Mouse (Mus musculus) hindbrain, embryonic 16.5 days (tissue): ENCODE measurements around the gene Plpp3. TPM values are rescaled to one million over a fixed set of nuclear protein-coding genes. Genes with fewer than 3 reads are reported as not detected.

ENCODE experiments used
- ATAC-seq: fragments of 200-750 bp; cut with Nextera tagmentation; 2 replicates; pipeline ENCODE4 v1.8.0; 2017; ENCODE audit warnings: moderate TSS enrichment, moderate library complexity
- H3K27ac ChIP-seq: fragments of 300-500 bp; sonication (generic); 2 replicates; pipeline ENCODE4 v1.5.1; 2014; ENCODE audit warnings: low read depth, mild to moderate bottlenecking, control low read depth, low read length, moderate library complexity
- H3K27me3 ChIP-seq: fragments of 300-500 bp; sonication (generic); replicated peaks from 2 replicates; pipeline ENCODE4 v1.6.1; 2014; ENCODE audit warnings: low read length; ENCODE audit not compliant: control insufficient read depth, insufficient read depth
- H3K36me3 ChIP-seq: fragments of 300-500 bp; sonication (generic); 2 replicates; pipeline ENCODE4 v1.6.1; 2014; ENCODE audit warnings: mild to moderate bottlenecking, low read length, moderate library complexity, mixed read lengths; ENCODE audit not compliant: control insufficient read depth, insufficient read depth
- H3K4me1 ChIP-seq: fragments of 300-500 bp; sonication (generic); 2 replicates; pipeline ENCODE4 v1.6.1; 2014; ENCODE audit warnings: low read depth, low read length; ENCODE audit not compliant: control insufficient read depth, insufficient read depth
- H3K4me2 ChIP-seq: fragments of 300-500 bp; sonication (generic); 2 replicates; pipeline ENCODE4 v1.6.1; 2014; ENCODE audit warnings: mild to moderate bottlenecking, low read length, control low read depth, moderate library complexity
- H3K4me3 ChIP-seq: fragments of 300-500 bp; sonication (generic); 2 replicates; pipeline ENCODE4 v1.5.1; 2014; ENCODE audit warnings: mild to moderate bottlenecking, low read length, control low read depth, moderate library complexity
- H3K9ac ChIP-seq: fragments of 300-500 bp; sonication (generic); 2 replicates; pipeline ENCODE4 v1.6.1; 2014; ENCODE audit warnings: low read depth, mild to moderate bottlenecking, control low read depth, low read length, moderate library complexity
- H3K9me3 ChIP-seq: fragments of 300-500 bp; sonication (generic); 2 replicates; pipeline ENCODE4 v1.6.1; 2014; ENCODE audit warnings: mild to moderate bottlenecking, low read length, moderate library complexity; ENCODE audit not compliant: control insufficient read depth
- WGBS: fragments of 180-500 bp; shearing (Covaris S2); extraction: QIAGEN DNeasy Blood & Tissue Kit; methylation state at CpG from one replicate; pipeline ENCODE4 v1.1.7; 2014; 5-methylcytosine and 5-hydroxymethylcytosine counted together
- polyA plus RNA-seq: library from polyadenylated mRNA; unstranded; fragments of >200 nt; fragmentation: Nextera tagmentation; extraction: Ambion mirVana; gene quantifications from 2 replicates; pipeline ENCODE4 v1.2.1, GENCODE M21; 2015

Gene Plpp3
- polyA plus RNA-seq, 1 experiment from 2014 or later: 122 TPM

- ATAC-seq: no peak
- Histone ChIP-seq H3K4me1 (peaks cover 2% of the 10 kb centered on the region), H3K27ac (no peak overlapping the region), H3K4me3 (no peak overlapping the region), H3K36me3 (no peaks in the 10 kb centered on the region), H3K9me3 (no peaks in the 10 kb centered on the region), H3K4me2 (no peak overlapping the region), H3K9ac (no peak overlapping the region), H3K27me3 (no peaks in the 10 kb centered on the region)
- 64% methylated on average over 9 of the region's 9 CpGs for WGBS
These were observed 121.0 kb downstream of the Plpp3 start for GRCm38 (mm10) chr4:105278161-105278560.

- Histone ChIP-seq H3K4me1 (peaks cover 2% of the 10 kb centered on the region), H3K9me3 (no peaks in the 10 kb centered on the region), H3K9ac (no peak overlapping the region), H3K4me2 (no peak overlapping the region), H3K36me3 (no peaks in the 10 kb centered on the region), H3K27me3 (no peaks in the 10 kb centered on the region), H3K4me3 (no peak overlapping the region), H3K27ac (no peak overlapping the region)
- WGBS: 85% methylated on average over 15 of the region's 15 CpGs
- ATAC-seq: no peak
These were observed 121.6 kb downstream of the Plpp3 start for GRCm38 (mm10) chr4:105278571-105279410.

- 65% methylated on average over 4 of the region's 4 CpGs for WGBS
- H3K9me3 ChIP-seq: no peaks in the 10 kb centered on the region
- H3K4me1 ChIP-seq: peaks cover 2% of the 10 kb centered on the region
- no peak for ATAC-seq
- H3K4me2 ChIP-seq: no peak overlapping the region
- H3K9ac ChIP-seq: no peak overlapping the region
- no peak overlapping the region for H3K4me3 ChIP-seq
- no peaks in the 10 kb centered on the region for H3K27me3 ChIP-seq
- H3K27ac ChIP-seq: no peak overlapping the region
- no peaks in the 10 kb centered on the region for H3K36me3 ChIP-seq
These were observed 122.7 kb downstream of the Plpp3 start for GRCm38 (mm10) chr4:105279806-105280205.

GRCm38 (mm10) chr4:105281751-105282231 is 124.6 kb downstream of the Plpp3 start:
- Histone ChIP-seq H3K36me3 (no peaks in the 10 kb centered on the region), H3K9ac (no peak overlapping the region), H3K4me2 (no peak overlapping the region), H3K27ac (no peak overlapping the region), H3K4me3 (no peak overlapping the region), H3K27me3 (no peaks in the 10 kb centered on the region), H3K9me3 (no peaks in the 10 kb centered on the region), H3K4me1 (peaks cover 2% of the 10 kb centered on the region)
- ATAC-seq: peak; percentile 76; the same call in 1 of the 2 replicates
- 23% methylated on average over 7 of the region's 7 CpGs for WGBS

Other genes starting within 250 kb of the Plpp3 start
- gene Fyb2, start 243.9 kb upstream of the Plpp3 start, polyA plus RNA-seq: 0.11 and 0.16 TPM in 2 replicates
- 13.5 and 15.1 TPM in 2 replicates for gene Prkaa2, start 47.5 kb upstream of the Plpp3 start, polyA plus RNA-seq